Mouse (Mus musculus): ENCODE data around the gene Stab2. TPM values are rescaled to one million over a fixed set of nuclear protein-coding genes. Genes with fewer than 3 reads are reported as not detected.

The Stab2 gene
- total RNA-seq, 2 experiments from 2014 or later = 2.0 to 2.1 TPM

DNA sequence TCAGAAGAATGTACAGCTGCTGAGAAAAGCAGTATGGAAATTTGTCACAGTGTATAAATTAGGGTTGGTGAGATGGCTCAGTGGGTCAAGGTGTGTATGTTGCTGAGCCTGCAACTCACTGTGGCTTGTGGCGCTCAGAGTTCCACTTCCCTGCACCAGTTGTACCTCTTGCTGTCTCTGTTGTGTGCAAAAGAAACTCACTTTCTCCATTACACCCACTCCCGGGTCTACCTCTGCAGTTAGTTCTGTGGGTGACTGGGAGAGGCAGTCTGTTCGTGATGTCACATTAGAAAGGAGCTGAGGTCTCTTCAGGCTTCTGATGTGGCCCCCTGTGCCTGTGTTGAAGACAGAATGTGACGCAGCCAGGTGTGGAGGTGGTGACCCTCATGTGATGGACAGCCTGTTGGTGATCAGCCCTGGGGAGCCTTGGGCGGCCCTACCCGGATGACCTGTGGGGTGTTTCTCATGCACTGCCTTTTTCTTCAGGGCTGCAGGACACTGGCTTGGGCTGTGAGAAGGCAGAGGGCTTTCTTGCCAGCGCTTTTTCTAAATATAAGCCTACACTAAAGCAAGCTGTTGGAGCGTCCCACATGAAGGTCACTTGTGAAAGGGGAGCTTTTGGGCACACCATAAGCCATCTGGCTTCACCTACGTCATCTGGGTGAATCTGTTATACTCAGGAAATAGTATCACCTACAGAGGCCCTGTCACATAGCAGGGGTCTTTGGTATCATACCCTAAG, 212.9 kb downstream of the Stab2 start:
- no peak for ATAC-seq (replicated peaks; ENCODE audit: low FRiP score, poor library complexity, severe bottlenecking)

DNA sequence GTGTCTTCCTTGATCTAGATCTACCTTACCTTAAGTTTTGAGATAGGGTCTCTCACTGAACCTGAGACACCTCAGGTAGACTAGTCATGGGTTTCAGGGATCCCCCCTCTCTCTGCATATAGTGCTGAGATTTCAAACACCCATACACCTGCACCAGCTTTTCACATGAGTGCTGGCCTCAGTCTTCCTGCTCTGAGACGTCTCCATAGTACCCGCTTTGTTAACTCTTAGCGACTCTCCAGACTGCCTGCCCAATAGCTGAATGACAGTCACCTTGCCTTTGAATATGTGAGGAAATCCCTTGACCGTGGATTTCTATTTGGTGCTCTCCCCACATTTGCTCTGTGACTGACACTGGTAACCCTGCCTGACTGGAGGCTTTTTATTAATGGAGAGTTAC, 213.6 kb downstream of the Stab2 start:
- ATAC-seq (replicated peaks; ENCODE audit: low FRiP score, poor library complexity, severe bottlenecking) = no peak

DNA sequence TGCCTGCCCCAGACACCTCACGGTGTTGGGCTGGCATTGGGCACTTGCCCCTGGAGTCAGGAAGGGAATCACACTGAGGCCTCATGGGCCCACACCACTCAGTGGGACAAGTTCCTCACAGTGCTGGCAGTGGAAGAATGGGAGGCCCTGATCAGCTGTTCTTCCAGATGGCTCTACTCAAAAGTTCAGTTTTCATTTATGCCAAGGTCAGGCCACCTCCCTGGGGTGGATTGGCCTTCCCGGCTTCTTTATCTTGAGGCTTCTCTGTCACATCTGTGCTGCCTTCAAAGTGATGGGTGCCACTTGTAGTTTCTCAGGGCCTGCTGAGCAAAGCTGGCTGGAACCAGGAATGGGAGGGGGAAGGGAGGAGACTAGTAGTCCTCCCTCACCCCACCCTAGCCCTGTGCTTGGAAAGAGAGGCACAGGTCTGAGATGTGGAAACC, 214.3 kb downstream of the Stab2 start:
- no peak for ATAC-seq (replicated peaks; ENCODE audit: low FRiP score, poor library complexity, severe bottlenecking)

DNA sequence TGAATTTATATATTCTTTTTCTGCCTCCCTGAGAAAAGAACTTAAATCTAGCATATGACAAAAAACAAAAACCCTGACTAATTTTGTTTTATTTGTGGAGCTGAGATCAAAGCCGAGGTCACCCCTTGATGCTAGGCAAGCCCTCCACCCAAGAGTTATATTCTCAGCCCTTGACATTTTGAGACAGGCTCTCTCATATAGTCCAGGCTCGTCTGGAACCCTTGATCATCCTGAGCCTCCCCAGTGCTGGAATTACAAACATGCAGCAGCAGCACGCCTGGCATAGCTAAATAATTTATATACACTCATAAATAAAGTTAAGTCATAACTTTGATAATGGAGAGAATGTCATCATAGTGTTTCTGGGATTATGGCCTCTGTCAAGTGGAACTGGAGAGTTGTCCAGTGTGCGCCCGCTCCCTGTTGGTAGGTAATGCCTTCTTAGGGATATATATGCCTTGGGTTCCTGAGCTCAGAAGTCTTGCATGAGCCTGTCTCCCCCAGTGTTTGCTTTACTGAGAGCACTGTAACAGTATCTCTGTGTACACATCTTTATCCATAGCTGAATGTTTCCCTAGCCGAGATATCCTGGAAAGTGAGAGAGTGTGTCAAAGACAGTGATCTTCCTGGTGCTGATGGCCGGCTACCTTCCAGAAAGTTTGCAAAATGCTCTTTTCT, 216.2 kb downstream of the Stab2 start:
- ATAC-seq (replicated peaks; ENCODE audit: low FRiP score, poor library complexity, severe bottlenecking) = no peak

Other genes starting within 250 kb of the Stab2 start
- gene Gm49358, start 244.1 kb downstream of the Stab2 start, total RNA-seq (2015; ENCODE audit: low replicate concordance) = not detected in 2 replicates
- 1.2 TPM in 1 of 2 replicates, not detected in the other for gene Gm49358, start 244.1 kb downstream of the Stab2 start, total RNA-seq (2017; ENCODE audit: low replicate concordance)
- 1.3 and 1.5 TPM in 2 replicates for gene Nt5dc3, start 229.0 kb downstream of the Stab2 start, total RNA-seq (2015; ENCODE audit: low replicate concordance)
- gene Nt5dc3, start 229.0 kb downstream of the Stab2 start, total RNA-seq (2017; ENCODE audit: low replicate concordance) = 0.17 and 0.70 TPM in 2 replicates
- 4.8 TPM in 1 of 2 replicates, not detected in the other for gene 1700113H08Rik, start 50.0 kb upstream of the Stab2 start, total RNA-seq (2015; ENCODE audit: low replicate concordance)
- gene 1700113H08Rik, start 50.0 kb upstream of the Stab2 start, total RNA-seq (2017; ENCODE audit: low replicate concordance) = not detected in 2 replicates